Mouse (Mus musculus) neural tube, embryonic 14.5 days (tissue): ENCODE results near the gene Jak3. TPM values are rescaled to one million over a fixed set of nuclear protein-coding genes. Genes with fewer than 3 reads are reported as not detected.
A peak's percentile ranks its signal among the peaks of the same experiment; 100 is the strongest.
"Not testable (repeated sequence)": the region's sequence is repeated elsewhere in the genome, so short reads cannot be mapped to it uniquely, and the experiment has no call there.

ENCODE experiments used
- ATAC-seq: fragments of 200-750 bp; cut with Nextera tagmentation; 2 replicates; pipeline ENCODE4 v1.8.0; 2017; ENCODE audit warnings: low read depth, mild to moderate bottlenecking, moderate TSS enrichment, moderate library complexity
- H3K27ac ChIP-seq: fragments of 300-500 bp; sonication (generic); 2 replicates; pipeline ENCODE4 v1.5.1; 2014; ENCODE audit warnings: low read depth, mild to moderate bottlenecking, control low read depth, low read length, moderate library complexity, mixed read lengths
- H3K27me3 ChIP-seq: fragments of 300-500 bp; sonication (generic); 2 replicates; pipeline ENCODE4 v1.6.1; 2014; ENCODE audit warnings: low read length; ENCODE audit not compliant: control insufficient read depth, insufficient read depth
- H3K36me3 ChIP-seq: fragments of 300-500 bp; sonication (generic); 2 replicates; pipeline ENCODE4 v1.6.1; 2014; ENCODE audit warnings: low read length, mixed read lengths; ENCODE audit not compliant: control insufficient read depth, insufficient read depth
- H3K4me1 ChIP-seq: fragments of 300-500 bp; sonication (generic); 2 replicates; pipeline ENCODE4 v1.6.1; 2014; ENCODE audit warnings: low read length; ENCODE audit not compliant: control insufficient read depth, insufficient read depth
- H3K4me2 ChIP-seq: fragments of 300-500 bp; sonication (generic); 2 replicates; pipeline ENCODE4 v1.6.1; 2014; ENCODE audit warnings: mild to moderate bottlenecking, low read depth, low read length, control low read depth
- H3K4me3 ChIP-seq: fragments of 300-500 bp; sonication (generic); 2 replicates; pipeline ENCODE4 v1.5.1; 2014; ENCODE audit warnings: low read depth, low read length, control low read depth, mixed read lengths
- H3K9ac ChIP-seq: fragments of 300-500 bp; sonication (generic); replicated peaks from 2 replicates; pipeline ENCODE4 v1.6.1; 2014; ENCODE audit warnings: low read depth, mild to moderate bottlenecking, control low read depth, low read length, mixed read lengths
- H3K9me3 ChIP-seq: fragments of 300-500 bp; sonication (generic); 2 replicates; pipeline ENCODE4 v1.6.1; 2016; ENCODE audit warnings: low read length; ENCODE audit not compliant: control insufficient read depth
- WGBS: fragments of 180-500 bp; shearing (Covaris S2); extraction: QIAGEN DNeasy Blood & Tissue Kit; methylation state at CpG from one replicate; pipeline ENCODE4 v1.1.7; 2014; 5-methylcytosine and 5-hydroxymethylcytosine counted together
- polyA plus RNA-seq: library from polyadenylated mRNA; unstranded; fragments of >200 nt; fragmentation: Nextera tagmentation; extraction: Ambion mirVana; gene quantifications from 2 replicates; pipeline ENCODE4 v1.2.1, GENCODE M21; 2014

Gene Jak3
- polyA plus RNA-seq, 1 experiment from 2014 or later: 2.8 TPM

DNA sequence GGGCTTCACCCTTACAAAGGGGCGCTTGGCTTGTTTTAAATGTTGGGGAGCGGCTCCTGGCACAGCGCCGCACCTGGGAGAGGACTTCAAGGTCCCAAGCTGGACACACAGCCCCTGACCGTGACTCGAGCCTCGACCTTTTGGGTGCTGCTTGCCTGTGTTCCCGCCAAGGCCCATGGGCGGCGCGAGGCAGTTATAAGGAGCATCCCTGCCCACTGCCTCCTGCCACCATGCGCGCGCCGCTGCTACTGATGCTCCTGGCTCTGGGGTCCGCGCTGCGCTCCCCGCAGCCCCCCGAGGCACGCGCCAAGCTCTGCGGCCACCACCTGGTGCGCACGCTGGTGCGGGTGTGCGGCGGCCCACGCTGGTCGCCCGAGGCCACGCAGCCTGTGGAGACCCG, 12.9 kb downstream of the Jak3 start, which contains the start of gene Insl3:
TSS of gene Insl3 (plus strand) at position 187 of the 400 bp plus-strand sequence.
- H3K4me3 ChIP-seq: no peak within 1 kb of the TSS
- ATAC-seq: no peak
- no peaks in the 10 kb centered on the region for H3K36me3 ChIP-seq
- H3K9me3 ChIP-seq: no peaks in the 10 kb centered on the region
- H3K4me2 ChIP-seq: no peak within 1 kb of the TSS
- H3K27me3 ChIP-seq: peaks cover 94% of the 10 kb centered on the region
- 1% methylated on average over 33 of the region's 33 CpGs for WGBS
- H3K9ac ChIP-seq: no peak within 1 kb of the TSS
- no peaks in the 10 kb centered on the region for H3K4me1 ChIP-seq
- H3K27ac ChIP-seq: no peak within 1 kb of the TSS

DNA sequence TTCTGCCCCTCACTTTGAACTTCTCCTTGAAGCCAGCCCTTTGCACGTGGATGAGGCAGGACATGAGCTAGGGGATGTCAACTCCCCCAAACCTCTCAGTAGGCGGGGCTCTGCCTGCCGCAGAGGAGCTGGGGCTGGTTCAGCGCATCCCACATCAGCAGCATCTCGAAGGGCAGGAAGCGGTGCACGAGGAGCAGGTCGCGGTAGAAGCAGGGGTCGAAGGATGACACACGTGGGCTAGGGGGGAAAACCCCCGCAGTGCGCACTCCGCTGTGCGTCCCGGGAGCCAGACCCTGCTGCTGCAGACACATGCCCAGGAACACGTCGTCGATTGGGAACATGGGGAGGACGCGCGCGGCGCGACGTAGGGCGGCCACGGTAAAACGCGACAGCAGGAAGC, 16.4 kb downstream of the Jak3 start:
- peaks cover 75% of the 10 kb centered on the region for H3K27me3 ChIP-seq
- no peak overlapping the region for H3K4me3 ChIP-seq
- WGBS: 2% methylated on average over 30 of the region's 30 CpGs
- no peak for ATAC-seq
- no peak overlapping the region for H3K27ac ChIP-seq
- no peaks in the 10 kb centered on the region for H3K4me1 ChIP-seq
- H3K9me3 ChIP-seq: no peaks in the 10 kb centered on the region
- no peaks in the 10 kb centered on the region for H3K36me3 ChIP-seq
- no peak overlapping the region for H3K9ac ChIP-seq
- no peak overlapping the region for H3K4me2 ChIP-seq

DNA sequence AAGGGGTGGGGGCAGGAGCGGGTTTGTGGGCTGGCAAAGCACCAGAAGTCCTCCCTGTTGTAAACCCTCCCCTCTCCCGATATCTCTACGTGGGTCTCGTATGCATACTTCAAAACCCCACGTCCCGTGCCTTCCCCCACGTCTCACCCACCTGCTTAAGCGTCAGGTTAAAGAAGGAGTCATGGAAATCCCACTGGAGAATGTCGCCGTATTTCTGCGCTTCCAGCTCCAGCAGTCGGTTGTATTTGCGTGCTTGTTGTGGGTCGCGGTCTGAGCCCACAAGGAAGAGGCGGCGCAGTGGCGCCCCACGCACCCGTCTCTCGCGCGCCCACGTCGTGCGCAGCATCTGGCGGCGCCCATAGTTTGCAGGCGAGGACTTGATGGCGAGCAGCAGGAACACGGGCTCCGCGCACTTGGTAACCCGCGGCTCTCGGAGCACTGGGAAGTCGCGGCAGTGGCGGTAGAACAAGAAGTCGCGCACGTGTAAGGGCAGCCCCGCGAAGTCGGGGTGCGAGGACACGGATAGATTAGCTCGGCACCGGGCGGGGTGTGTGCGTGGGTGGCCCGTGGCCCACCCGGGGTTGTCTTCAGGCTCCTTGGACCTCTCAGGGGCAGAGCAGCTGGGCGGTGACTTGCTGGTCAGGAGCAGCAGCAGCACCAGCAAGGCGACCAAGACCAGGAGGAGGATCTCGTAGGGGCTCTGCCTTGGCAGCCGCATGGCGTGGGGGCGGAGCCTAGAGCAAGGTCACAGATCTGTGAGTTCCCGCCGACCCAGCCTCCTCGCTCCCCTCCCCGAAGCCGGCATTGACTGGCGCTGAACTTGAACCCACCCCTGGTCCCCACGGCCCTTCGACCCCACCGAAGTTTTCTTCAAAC, 17.3 kb downstream of the Jak3 start:
- Histone ChIP-seq H3K4me1 (no peaks in the 10 kb centered on the region), H3K4me2 (peak overlapping the region; percentile 23; the same call in 1 of the 2 replicates), H3K36me3 (no peaks in the 10 kb centered on the region), H3K27me3 (peaks cover 66% of the 10 kb centered on the region), H3K9ac (no peak overlapping the region), H3K9me3 (no peaks in the 10 kb centered on the region), H3K4me3 (no peak overlapping the region; the same call in 1 of the 2 replicates), H3K27ac (no peak overlapping the region)
- 7% methylated on average over 68 of the region's 68 CpGs for WGBS
- ATAC-seq: peak; percentile 39

DNA sequence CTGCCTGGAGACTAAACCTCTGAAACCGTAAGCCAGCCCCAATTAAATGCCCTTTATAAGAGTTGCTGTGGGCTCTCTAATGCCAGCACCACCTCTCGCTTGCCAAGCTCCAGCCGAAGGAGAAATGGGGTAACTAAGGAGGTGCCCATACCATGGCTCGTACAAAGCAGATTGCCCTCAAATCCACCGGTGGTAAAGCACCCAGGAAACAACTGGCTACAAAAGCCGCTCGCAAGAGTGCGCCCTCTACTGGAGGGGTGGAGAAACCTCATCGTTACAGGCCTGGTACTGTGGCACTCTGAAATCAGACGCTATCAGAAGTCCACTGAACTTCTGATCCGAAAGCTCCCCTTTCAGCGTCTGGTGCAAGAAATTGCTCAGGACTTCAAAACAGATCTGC, 19.4 kb downstream of the Jak3 start:
- H3K4me1 ChIP-seq, H3K27ac ChIP-seq, H3K36me3 ChIP-seq, H3K4me2 ChIP-seq, ATAC-seq, H3K9ac ChIP-seq, H3K9me3 ChIP-seq, H3K4me3 ChIP-seq: not testable (repeated sequence)
- H3K27me3 ChIP-seq: peaks cover 50% of the 10 kb centered on the region
- WGBS: 71% methylated on average over 12 of the region's 12 CpGs

DNA sequence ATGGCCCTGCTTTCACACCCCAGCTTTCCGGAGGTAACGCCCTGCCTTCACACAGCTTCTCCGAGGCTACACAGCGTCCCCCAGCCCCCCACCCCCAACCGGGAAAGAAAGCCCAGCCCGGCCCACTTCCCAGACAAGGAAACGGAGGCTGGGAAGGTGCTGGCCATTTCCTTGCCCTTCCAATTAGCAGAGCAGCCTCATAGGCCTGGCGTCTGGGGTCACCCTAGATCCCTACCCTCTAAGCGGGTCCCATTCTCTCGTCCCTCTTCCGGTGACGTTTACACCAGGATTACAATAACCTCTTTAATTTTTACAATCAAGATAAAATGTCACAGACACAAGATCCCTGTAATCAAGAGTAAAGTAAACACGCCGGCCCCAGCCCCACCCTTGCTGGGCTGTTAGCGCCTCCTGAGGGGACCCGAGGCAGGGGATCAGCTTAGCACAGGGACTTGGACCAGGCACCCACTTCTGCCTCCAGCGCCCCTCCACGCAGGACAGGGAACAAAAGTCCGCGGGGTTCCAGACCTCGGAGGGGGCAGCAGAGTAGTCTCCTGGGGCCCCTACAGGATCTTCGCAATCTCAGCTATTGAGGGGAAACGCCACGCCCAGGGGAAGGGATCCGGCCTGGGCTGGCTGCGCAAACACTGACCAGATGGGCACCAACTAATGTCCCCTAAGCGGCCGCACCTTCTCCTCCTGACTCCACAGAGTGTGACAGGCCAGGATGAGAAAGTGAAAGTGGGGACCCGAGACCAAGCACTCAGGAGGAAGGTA, 24.6 kb downstream of the Jak3 start:
- 7% methylated on average over 29 of the region's 29 CpGs for WGBS
- H3K9me3 ChIP-seq: no peaks in the 10 kb centered on the region
- 0 out of 2 replicates have a peak overlapping the region, but pooled peaks have one; percentile 2 for H3K4me2 ChIP-seq
- peak; percentile 19; the same call in 1 of the 2 replicates for ATAC-seq
- no peak overlapping the region for H3K9ac ChIP-seq
- H3K36me3 ChIP-seq: no peaks in the 10 kb centered on the region
- H3K4me1 ChIP-seq: no peaks in the 10 kb centered on the region
- H3K4me3 ChIP-seq: no peak overlapping the region
- peaks cover 14% of the 10 kb centered on the region for H3K27me3 ChIP-seq
- no peak overlapping the region for H3K27ac ChIP-seq

DNA sequence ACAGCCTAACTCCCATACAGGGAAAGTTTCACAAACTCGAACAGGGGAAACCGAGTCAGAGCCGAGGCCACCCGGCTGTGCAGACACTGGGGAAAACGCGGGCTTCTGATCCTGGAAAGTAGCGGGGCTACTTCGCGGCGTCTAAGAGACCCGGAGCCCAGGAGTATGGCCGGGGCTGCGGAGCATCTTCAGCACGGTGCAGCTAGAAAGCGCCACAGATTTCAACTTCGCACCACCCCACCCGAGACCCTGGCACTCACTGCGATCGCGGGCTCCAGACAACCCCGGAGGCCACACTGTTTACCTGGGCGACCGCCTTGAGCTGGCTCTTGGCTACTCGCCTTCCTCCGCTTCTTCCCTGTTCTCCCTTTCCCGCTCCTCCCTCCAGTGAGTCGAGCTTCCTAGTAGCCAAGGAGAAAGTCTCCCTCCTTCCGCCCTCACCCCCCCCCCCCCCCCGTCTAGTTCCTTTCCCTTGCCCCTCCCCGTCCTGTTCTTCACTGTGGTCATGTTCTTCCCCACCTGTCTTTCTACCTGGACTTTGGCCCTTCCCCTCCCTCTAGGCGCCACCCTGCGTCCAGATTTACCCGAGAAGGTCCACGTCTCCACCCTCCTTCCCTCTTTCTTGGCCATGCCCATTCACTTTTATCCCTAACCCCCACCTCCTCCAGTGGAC, 25.5 kb downstream of the Jak3 start, which contains the start of gene B3gnt3:
TSS of gene B3gnt3 (minus strand) at position 376 of the 673 bp plus-strand sequence.
- ATAC-seq: no peak
- Histone ChIP-seq H3K4me1 (no peaks in the 10 kb centered on the region), H3K36me3 (no peaks in the 10 kb centered on the region), H3K4me2 (0 out of 2 replicates have a peak within 1 kb of the TSS, but pooled peaks have one; percentile 2), H3K27ac (no peak within 1 kb of the TSS), H3K9ac (no peak within 1 kb of the TSS), H3K9me3 (no peaks in the 10 kb centered on the region), H3K4me3 (no peak within 1 kb of the TSS), H3K27me3 (peaks cover 14% of the 10 kb centered on the region)
- WGBS: 16% methylated on average over 31 of the region's 34 CpGs

DNA sequence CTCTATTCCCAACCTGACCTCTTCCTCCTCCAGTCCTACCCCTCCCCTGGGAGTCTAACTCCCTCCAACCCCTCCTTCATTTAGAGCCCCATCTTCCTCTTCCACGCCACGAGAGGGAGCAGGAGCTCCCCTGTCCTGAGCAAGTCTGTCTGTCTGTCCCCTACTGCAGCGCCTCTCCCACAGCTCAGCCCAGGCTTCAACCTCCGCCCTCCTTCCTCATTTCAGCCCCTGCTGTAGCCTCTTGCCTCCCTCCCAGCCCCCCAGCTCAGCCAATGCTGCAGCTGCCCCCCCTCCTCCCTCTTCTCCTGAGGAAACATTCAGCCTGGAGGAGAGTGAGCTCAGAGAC, 26.0 kb downstream of the Jak3 start:
- no peak for ATAC-seq
- 30% methylated on average over 4 of the region's 4 CpGs for WGBS
- peaks cover 14% of the 10 kb centered on the region for H3K27me3 ChIP-seq
- no peaks in the 10 kb centered on the region for H3K36me3 ChIP-seq
- no peak overlapping the region for H3K4me2 ChIP-seq
- no peaks in the 10 kb centered on the region for H3K9me3 ChIP-seq
- no peak overlapping the region for H3K4me3 ChIP-seq
- no peaks in the 10 kb centered on the region for H3K4me1 ChIP-seq
- no peak overlapping the region for H3K27ac ChIP-seq
- no peak overlapping the region for H3K9ac ChIP-seq

DNA sequence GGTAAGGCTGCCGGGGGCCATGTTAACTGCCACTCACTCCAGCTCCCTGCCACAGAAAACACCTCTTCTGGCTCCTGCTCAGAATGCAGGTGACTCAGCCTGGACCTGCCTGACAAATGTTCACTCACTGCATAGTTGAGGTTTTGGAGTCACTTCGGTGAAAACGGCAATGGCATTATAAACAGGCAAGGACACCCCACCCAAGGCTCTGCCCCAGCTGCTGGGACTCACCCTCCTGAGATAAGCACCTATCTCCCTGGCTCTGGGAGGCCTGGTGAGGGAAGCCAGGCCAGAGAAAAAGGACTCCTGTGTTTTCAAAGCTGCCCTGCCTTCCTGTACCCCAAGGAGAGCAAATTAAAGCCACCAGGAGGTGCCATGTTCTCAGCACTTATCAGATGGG, 26.8 kb downstream of the Jak3 start:
- no peak overlapping the region for H3K4me3 ChIP-seq
- H3K27ac ChIP-seq: no peak overlapping the region
- peaks cover 14% of the 10 kb centered on the region for H3K27me3 ChIP-seq
- WGBS: 96% methylated on average over 3 of the region's 3 CpGs
- no peaks in the 10 kb centered on the region for H3K9me3 ChIP-seq
- H3K9ac ChIP-seq: no peak overlapping the region
- H3K4me2 ChIP-seq: no peak overlapping the region
- no peak for ATAC-seq
- no peaks in the 10 kb centered on the region for H3K36me3 ChIP-seq
- H3K4me1 ChIP-seq: no peaks in the 10 kb centered on the region
